Mouse (Mus musculus): ENCODE measurements around the gene Mertk. TPM values are rescaled to one million over a fixed set of nuclear protein-coding genes. Genes with fewer than 3 reads are reported as not detected.

Mertk gene
- polyA plus RNA-seq, 1 experiment from 2014 or later, result 3.6 TPM

GRCm38 (mm10) chr2:128698140-128698692, 540 bp upstream of the Mertk start:
- H3K36me3 ChIP-seq, result no peaks in the 10 kb centered on the region
- WGBS, result under 1% methylated on average over 14 of the region's 14 CpGs

GRCm38 (mm10) chr2:128699201-128699885, 587 bp downstream of the Mertk start:
- H3K4me1 ChIP-seq, result peaks cover 12% of the 10 kb centered on the region
- ATAC-seq (ENCODE audit: low FRiP score, low read depth), result peak; percentile 10; the same call in 1 of the 2 replicates
- no peaks in the 10 kb centered on the region for H3K9me3 ChIP-seq
- H3K9ac ChIP-seq, result peak overlapping the region; percentile 54
- no peaks in the 10 kb centered on the region for H3K36me3 ChIP-seq
- no peak overlapping the region for H3K27ac ChIP-seq
- H3K27me3 ChIP-seq (replicated peaks), result no peaks in the 10 kb centered on the region
- peak overlapping the region; percentile 51 for H3K4me3 ChIP-seq
- H3K4me2 ChIP-seq (replicated peaks), result peak overlapping the region; percentile 93
- WGBS, result under 1% methylated on average over 24 of the region's 24 CpGs

More at GRCm38 (mm10) chr2:128698140-128698692, 540 bp upstream of the Mertk start:
- Histone ChIP-seq H3K4me2 (replicated peaks) (peak overlapping the region; percentile 93), H3K27me3 (replicated peaks) (no peaks in the 10 kb centered on the region), H3K9ac (peak overlapping the region; percentile 54; the same call in 1 of the 2 replicates), H3K27ac (no peak overlapping the region), H3K4me3 (peak overlapping the region; percentile 51), H3K9me3 (no peaks in the 10 kb centered on the region), H3K4me1 (peaks cover 12% of the 10 kb centered on the region)
- ATAC-seq (ENCODE audit: low FRiP score, low read depth), result peak; percentile 93

- Histone ChIP-seq H3K27me3 (replicated peaks) (no peaks in the 10 kb centered on the region), H3K27ac (no peak overlapping the region), H3K4me3 (no peak overlapping the region), H3K36me3 (no peaks in the 10 kb centered on the region), H3K4me1 (no peaks in the 10 kb centered on the region), H3K4me2 (replicated peaks) (no peak overlapping the region), H3K9me3 (no peaks in the 10 kb centered on the region), H3K9ac (no peak overlapping the region)
- ATAC-seq (ENCODE audit: low FRiP score, low read depth), result no peak
- WGBS, result 94% methylated on average over 3 of the region's 3 CpGs
These were observed 5.7 kb downstream of the Mertk start for GRCm38 (mm10) chr2:128704474-128704873.

- Histone ChIP-seq H3K36me3 (no peaks in the 10 kb centered on the region), H3K4me3 (no peak overlapping the region), H3K27me3 (replicated peaks) (no peaks in the 10 kb centered on the region), H3K27ac (no peak overlapping the region), H3K4me1 (peaks cover 6% of the 10 kb centered on the region; the same call in 1 of the 2 replicates), H3K4me2 (replicated peaks) (no peak overlapping the region), H3K9ac (no peak overlapping the region), H3K9me3 (no peaks in the 10 kb centered on the region)
- WGBS, result 48% methylated on average over 6 of the region's 6 CpGs
- ATAC-seq (ENCODE audit: low FRiP score, low read depth), result no peak
These were observed 10.5 kb downstream of the Mertk start for GRCm38 (mm10) chr2:128709264-128709663.

DNA sequence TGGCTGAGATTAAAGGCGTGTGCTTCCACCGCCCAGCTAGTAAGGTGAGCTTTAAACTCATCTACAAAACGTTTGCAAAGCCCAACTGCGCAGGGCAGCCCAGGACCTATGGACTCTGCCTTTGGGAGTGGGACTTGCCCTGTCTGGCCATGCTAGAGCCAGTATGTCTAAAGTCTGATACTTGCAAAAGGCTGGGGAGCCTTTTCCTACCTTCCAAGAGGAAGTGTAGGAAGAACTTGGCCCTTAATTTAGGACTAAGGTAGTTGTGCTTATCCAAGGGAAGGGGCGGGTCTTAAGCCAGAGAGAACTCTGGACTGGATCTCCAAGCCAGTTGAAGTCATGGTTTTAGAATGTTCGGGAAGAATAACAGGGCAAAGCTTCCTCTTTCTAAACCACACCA, 11.9 kb downstream of the Mertk start:
- 66% methylated on average over 6 of the region's 6 CpGs for WGBS
- Histone ChIP-seq H3K27me3 (replicated peaks) (no peaks in the 10 kb centered on the region), H3K9me3 (no peaks in the 10 kb centered on the region), H3K27ac (no peak overlapping the region), H3K4me3 (no peak overlapping the region), H3K4me2 (replicated peaks) (no peak overlapping the region), H3K36me3 (no peaks in the 10 kb centered on the region), H3K4me1 (peaks cover 6% of the 10 kb centered on the region; the same call in 1 of the 2 replicates), H3K9ac (no peak overlapping the region)
- no peak for ATAC-seq (ENCODE audit: low FRiP score, low read depth)

DNA sequence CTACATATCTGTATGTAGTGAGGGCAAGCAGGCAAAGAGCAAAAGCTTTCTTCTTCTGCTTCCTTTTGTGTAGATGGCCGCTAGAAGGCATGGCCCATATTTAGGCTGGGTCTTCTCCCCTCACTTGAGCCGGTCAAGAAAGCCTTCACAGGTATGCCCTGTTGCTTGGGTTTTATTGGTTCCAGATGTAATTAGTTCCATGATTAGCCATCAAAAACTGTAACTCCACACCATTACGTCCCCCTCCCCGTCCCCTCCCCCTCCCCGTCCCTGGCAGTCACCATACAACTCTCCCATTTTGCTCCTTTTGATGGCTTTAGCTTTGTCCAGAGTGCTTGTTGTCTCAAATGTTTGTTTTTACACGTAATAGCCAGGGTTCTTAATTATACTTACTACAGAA, 14.2 kb downstream of the Mertk start:
- 63% methylated on average over 6 of the region's 6 CpGs for WGBS
- no peak overlapping the region for H3K4me3 ChIP-seq
- H3K27me3 ChIP-seq (replicated peaks), result no peaks in the 10 kb centered on the region
- H3K4me2 ChIP-seq (replicated peaks), result no peak overlapping the region
- H3K4me1 ChIP-seq, result peaks cover 6% of the 10 kb centered on the region; the same call in 1 of the 2 replicates
- no peak for ATAC-seq (ENCODE audit: low FRiP score, low read depth)
- no peaks in the 10 kb centered on the region for H3K36me3 ChIP-seq
- no peaks in the 10 kb centered on the region for H3K9me3 ChIP-seq
- H3K9ac ChIP-seq, result no peak overlapping the region
- H3K27ac ChIP-seq, result no peak overlapping the region

GRCm38 (mm10) chr2:128713548-128714003, 14.8 kb downstream of the Mertk start:
- H3K9ac ChIP-seq, result no peak overlapping the region
- H3K9me3 ChIP-seq, result no peaks in the 10 kb centered on the region
- no peak overlapping the region for H3K27ac ChIP-seq
- WGBS, result 56% methylated on average over 5 of the region's 5 CpGs
- no peak for ATAC-seq (ENCODE audit: low FRiP score, low read depth)
- H3K4me2 ChIP-seq (replicated peaks), result no peak overlapping the region
- H3K27me3 ChIP-seq (replicated peaks), result no peaks in the 10 kb centered on the region
- H3K36me3 ChIP-seq, result no peaks in the 10 kb centered on the region
- H3K4me1 ChIP-seq, result peaks cover 6% of the 10 kb centered on the region; the same call in 1 of the 2 replicates
- no peak overlapping the region for H3K4me3 ChIP-seq

DNA sequence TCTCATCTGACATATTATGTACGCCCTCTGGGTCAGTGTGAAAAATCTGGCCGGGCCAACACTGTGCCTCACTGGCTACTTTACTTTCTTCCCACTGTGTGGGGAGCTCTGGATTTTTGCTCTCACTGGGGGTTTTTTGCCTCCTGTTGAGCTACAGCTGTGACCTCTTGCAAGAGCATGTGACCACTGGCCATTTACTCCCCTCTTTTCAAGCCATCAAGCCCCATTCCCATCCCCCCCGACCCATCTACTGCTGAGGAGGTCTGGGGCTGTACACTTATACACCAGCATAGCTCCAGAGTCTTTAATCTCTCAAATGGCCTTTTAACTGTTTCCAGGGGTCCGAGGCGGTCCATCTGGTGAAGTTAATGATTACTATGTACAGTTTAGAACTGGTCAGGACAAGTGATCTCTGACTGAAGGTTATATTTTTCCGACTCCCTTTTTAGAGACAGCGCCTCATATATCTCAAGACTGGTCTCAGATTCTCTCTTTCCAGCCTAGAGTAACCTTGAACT, 16.0 kb downstream of the Mertk start:
- peaks cover 6% of the 10 kb centered on the region; the same call in 1 of the 2 replicates for H3K4me1 ChIP-seq
- ATAC-seq (ENCODE audit: low FRiP score, low read depth), result no peak
- no peaks in the 10 kb centered on the region for H3K27me3 ChIP-seq (replicated peaks)
- H3K9me3 ChIP-seq, result no peaks in the 10 kb centered on the region
- no peaks in the 10 kb centered on the region for H3K36me3 ChIP-seq
- WGBS, result 45% methylated on average over 7 of the region's 7 CpGs
- H3K4me3 ChIP-seq, result no peak overlapping the region
- H3K27ac ChIP-seq, result no peak overlapping the region
- no peak overlapping the region for H3K4me2 ChIP-seq (replicated peaks)
- H3K9ac ChIP-seq, result no peak overlapping the region

DNA sequence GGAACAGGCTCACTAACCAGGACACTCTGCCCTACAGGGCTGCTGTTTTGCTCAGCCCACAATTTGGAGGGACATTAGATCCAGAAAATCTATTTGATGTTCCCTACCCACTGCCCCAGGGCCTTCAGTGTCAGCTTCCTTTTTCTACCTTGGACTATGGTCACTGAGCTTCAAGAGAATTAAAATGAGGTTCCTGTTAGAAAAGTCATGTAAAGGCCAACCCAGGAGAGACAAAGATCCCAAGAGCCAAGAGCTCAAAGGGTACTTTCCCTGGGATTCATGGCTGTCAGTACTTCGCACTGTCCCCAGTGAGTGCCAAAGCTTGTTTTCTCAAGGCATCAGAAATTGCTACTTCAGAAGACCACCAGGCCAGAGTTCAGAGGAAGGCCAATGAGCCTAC, 17.2 kb downstream of the Mertk start:
- no peak overlapping the region for H3K4me3 ChIP-seq
- H3K9ac ChIP-seq, result no peak overlapping the region
- no peaks in the 10 kb centered on the region for H3K36me3 ChIP-seq

DNA sequence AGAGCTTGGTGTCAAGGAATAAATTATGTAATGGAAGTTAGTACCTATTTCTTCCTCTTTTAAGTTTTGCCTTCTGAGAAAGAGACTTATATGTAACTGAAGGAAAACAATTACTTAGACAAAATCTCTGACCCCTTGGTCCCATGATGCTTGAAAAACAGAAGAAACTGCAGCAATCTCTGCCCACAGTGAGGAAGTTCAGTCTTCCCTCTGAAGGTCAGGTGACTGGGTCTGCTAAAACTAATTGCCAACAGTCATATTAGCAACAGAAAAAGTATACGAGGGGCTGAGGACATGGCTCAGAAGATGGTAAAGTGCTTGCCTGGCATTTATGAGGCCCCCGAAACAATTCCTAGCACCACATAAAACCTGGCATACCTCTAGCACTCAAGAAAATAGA, 20.6 kb downstream of the Mertk start:
- no peak overlapping the region for H3K9ac ChIP-seq
- H3K9me3 ChIP-seq, result no peaks in the 10 kb centered on the region
- no peak overlapping the region for H3K4me2 ChIP-seq (replicated peaks)
- no peaks in the 10 kb centered on the region for H3K4me1 ChIP-seq
- no peak overlapping the region for H3K4me3 ChIP-seq
- H3K27ac ChIP-seq, result no peak overlapping the region
- ATAC-seq (ENCODE audit: low FRiP score, low read depth), result no peak
- no peaks in the 10 kb centered on the region for H3K27me3 ChIP-seq (replicated peaks)
- WGBS, result 93% methylated on average over 2 of the region's 2 CpGs
- H3K36me3 ChIP-seq, result no peaks in the 10 kb centered on the region

More for the DNA sequence above, 17.2 kb downstream of the Mertk start:
- WGBS, result 100% methylated on average over 1 of the region's 1 CpGs
- H3K4me1 ChIP-seq, result peaks cover 6% of the 10 kb centered on the region; the same call in 1 of the 2 replicates
- H3K9me3 ChIP-seq, result no peaks in the 10 kb centered on the region
- no peak overlapping the region for H3K27ac ChIP-seq
- no peak overlapping the region for H3K4me2 ChIP-seq (replicated peaks)
- H3K27me3 ChIP-seq (replicated peaks), result no peaks in the 10 kb centered on the region
- ATAC-seq (ENCODE audit: low FRiP score, low read depth), result no peak

DNA sequence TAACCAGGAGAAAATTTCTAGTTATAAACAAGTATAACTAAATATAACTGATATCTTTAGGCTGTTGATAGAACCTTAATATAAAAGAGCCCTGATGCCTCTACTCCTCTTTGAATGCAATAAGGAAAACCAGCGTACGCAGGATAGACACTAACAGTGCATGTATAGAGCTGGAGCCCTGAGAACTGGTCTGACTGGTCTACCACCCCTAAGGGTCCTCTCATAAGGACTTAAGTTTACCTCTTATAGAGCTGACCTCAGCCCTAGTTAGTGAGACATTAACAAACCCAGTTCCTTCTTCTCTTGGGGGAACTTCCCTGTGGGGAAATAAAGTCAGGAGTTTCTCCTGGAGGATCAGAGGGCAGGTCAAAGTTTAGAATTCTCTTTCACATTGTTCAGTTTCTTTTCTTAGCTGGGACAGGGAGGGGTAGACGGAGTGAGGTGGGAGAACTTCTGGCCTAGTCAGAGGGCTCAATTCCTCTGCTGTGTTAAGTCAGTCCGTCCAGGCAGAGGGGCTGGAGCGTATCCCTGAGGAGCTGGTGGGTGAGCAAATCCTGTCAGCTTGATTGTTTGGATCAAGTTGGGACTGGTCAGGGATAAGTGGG, 23.5 kb downstream of the Mertk start:
- no peak overlapping the region for H3K9ac ChIP-seq
- H3K27me3 ChIP-seq (replicated peaks), result no peaks in the 10 kb centered on the region
- H3K27ac ChIP-seq, result no peak overlapping the region
- H3K4me1 ChIP-seq, result no peaks in the 10 kb centered on the region
- ATAC-seq (ENCODE audit: low FRiP score, low read depth), result no peak
- no peaks in the 10 kb centered on the region for H3K36me3 ChIP-seq
- H3K9me3 ChIP-seq, result no peaks in the 10 kb centered on the region
- H3K4me3 ChIP-seq, result no peak overlapping the region
- no peak overlapping the region for H3K4me2 ChIP-seq (replicated peaks)
- WGBS, result 89% methylated on average over 5 of the region's 5 CpGs

- WGBS, result 86% methylated on average over 5 of the region's 5 CpGs
- H3K9ac ChIP-seq, result no peak overlapping the region
These were observed 27.3 kb downstream of the Mertk start for GRCm38 (mm10) chr2:128726067-128726466.

More at GRCm38 (mm10) chr2:128726067-128726466, 27.3 kb downstream of the Mertk start:
- no peak for ATAC-seq (ENCODE audit: low FRiP score, low read depth)
- no peaks in the 10 kb centered on the region for H3K27me3 ChIP-seq (replicated peaks)
- H3K4me2 ChIP-seq (replicated peaks), result no peak overlapping the region
- H3K4me3 ChIP-seq, result no peak overlapping the region
- no peak overlapping the region for H3K27ac ChIP-seq
- H3K9me3 ChIP-seq, result no peaks in the 10 kb centered on the region
- H3K4me1 ChIP-seq, result 0 out of 2 replicates have a peak, but pooled peaks cover 4% of the 10 kb centered on the region
- no peaks in the 10 kb centered on the region for H3K36me3 ChIP-seq

All from neural tube, embryonic 12.5 days (tissue).